Mouse (Mus musculus): ENCODE measurements around the gene Tdpoz2. TPM values are rescaled to one million over a fixed set of nuclear protein-coding genes. Genes with fewer than 3 reads are reported as not detected.
"Not testable (repeated sequence)": the region's sequence is repeated elsewhere in the genome, so short reads cannot be mapped to it uniquely, and the experiment has no call there.

Tdpoz2 gene
- not detected for polyA plus RNA-seq (2012; fragmentation: generic; extraction: Trizol)
- long read RNA-seq, experiment 1 = 0 reads
- long read RNA-seq, experiment 2 = 0 reads

DNA sequence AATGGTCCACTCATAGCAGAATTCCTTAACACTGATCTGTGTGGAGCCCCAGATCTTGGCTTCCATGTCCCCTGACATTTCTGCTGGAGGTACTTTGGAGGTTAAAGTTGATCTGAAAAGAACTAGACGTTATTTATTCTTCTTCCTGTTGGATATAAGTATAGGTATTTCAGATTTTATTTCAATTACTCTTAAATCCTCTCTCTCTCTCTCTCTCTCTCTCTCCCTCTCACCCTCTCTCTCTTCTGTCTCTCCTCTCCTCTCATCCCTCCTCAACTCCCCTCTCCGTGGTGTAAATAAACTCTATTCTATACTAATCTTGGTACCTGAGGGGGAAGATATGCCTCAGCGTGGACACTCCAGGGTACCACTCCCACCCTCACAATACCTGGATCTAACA lies at the start of gene Tdpoz2:
Gene Tdpoz2, minus strand, starts transcription at position 101 of the 400 bp plus-strand sequence.
- Histone ChIP-seq H3K4me3 (ENCODE audit: insufficient read depth, poor library complexity, severe bottlenecking) (no peak within 1 kb of the TSS), H3K79me3 (ENCODE audit: low read depth) (no peaks in the 10 kb centered on the region), H3K79me2 (ENCODE audit: control insufficient read depth, insufficient read depth) (no peaks in the 10 kb centered on the region), H3K27me3 (ENCODE audit: control insufficient read depth, insufficient read depth, insufficient read length) (no peaks in the 10 kb centered on the region), H3K36me3 (ENCODE audit: control insufficient read depth, insufficient read depth) (no peaks in the 10 kb centered on the region), H3ac (ENCODE audit: control insufficient read depth, insufficient read length, low read depth) (no peak within 1 kb of the TSS)
- TF ChIP-seq FOSL1 (IDR thresholded peaks at IDR 0.05; ENCODE audit: insufficient read depth, low read length, poor library complexity, severe bottlenecking) (no peak), CEBPB (IDR thresholded peaks at IDR 0.05; ENCODE audit: low read depth) (no peak), CTCF (IDR thresholded peaks at IDR 0.05; ENCODE audit: control insufficient read depth, insufficient read depth, insufficient read length) (no peak), USF1 (IDR thresholded peaks at IDR 0.05; ENCODE audit: low read depth) (no peak), MAX (IDR thresholded peaks at IDR 0.05) (no peak), MYOG (IDR thresholded peaks at IDR 0.05; ENCODE audit: control insufficient read depth, extremely low read depth, insufficient read length) (no peak), MYOD1 (IDR thresholded peaks at IDR 0.05; ENCODE audit: control insufficient read depth, insufficient read length, low read depth) (no peak)

DNA sequence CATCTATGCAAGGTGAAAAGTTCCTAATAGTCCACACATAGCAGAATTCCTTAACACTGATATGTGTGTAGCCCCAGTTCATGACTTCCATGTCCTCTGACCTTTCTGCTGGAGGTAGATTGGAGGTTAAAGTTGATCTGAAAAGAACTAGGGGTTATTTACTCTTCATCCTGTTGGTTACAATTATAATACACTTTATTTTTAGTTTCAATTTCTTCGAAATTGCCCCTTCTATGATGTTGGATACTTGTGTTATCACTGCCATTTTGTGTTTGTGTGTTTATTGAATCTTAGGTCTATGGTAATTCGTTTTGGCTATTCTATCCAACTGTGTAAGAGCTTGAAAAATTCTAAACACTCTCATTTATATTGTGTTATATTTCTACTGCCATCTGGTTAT lies 40.5 kb upstream of the Tdpoz2 start, which contains the start of gene Gm37596:
Gene Gm37596, minus strand, starts transcription at position 101 of the 400 bp plus-strand sequence.
- H3ac ChIP-seq (ENCODE audit: control insufficient read depth, insufficient read length, low read depth); H3K36me3 ChIP-seq (ENCODE audit: control insufficient read depth, insufficient read depth): not testable (repeated sequence)

DNA sequence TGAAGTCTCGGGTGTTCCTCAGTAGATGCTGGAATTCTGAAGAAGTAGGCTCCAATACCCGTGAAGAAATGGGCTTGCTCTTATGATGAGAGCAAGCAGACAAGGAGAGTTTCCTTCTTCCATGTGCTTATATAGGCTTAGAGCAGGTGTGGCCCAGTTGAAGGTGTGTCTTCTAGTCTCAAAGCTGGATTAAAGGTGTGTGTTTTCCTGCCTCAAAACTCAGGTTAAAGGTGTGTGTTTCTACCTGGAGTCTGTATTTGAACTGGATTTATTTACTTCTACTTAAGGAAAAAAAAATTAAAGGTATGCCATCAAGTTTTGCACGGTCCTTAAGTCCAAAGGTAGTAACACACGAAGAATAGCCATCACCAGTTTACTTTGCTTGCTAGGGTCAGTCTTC lies 23.7 kb upstream of the Tdpoz2 start, which contains the start of gene Tdpoz1:
Gene Tdpoz1, minus strand, starts transcription at position 101 of the 400 bp plus-strand sequence.
- not testable (repeated sequence) for H3K79me3 ChIP-seq (ENCODE audit: low read depth); H3K4me3 ChIP-seq (ENCODE audit: insufficient read depth, poor library complexity, severe bottlenecking); H3K36me3 ChIP-seq (ENCODE audit: control insufficient read depth, insufficient read depth); H3ac ChIP-seq (ENCODE audit: control insufficient read depth, insufficient read length, low read depth); H3K79me2 ChIP-seq (ENCODE audit: control insufficient read depth, insufficient read depth); H3K27me3 ChIP-seq (ENCODE audit: control insufficient read depth, insufficient read depth, insufficient read length)

More for the DNA sequence above, 40.5 kb upstream of the Tdpoz2 start, which contains the start of gene Gm37596:
- H3K27me3 ChIP-seq (ENCODE audit: control insufficient read depth, insufficient read depth, insufficient read length); H3K79me2 ChIP-seq (ENCODE audit: control insufficient read depth, insufficient read depth); H3K79me3 ChIP-seq (ENCODE audit: low read depth); H3K4me3 ChIP-seq (ENCODE audit: insufficient read depth, poor library complexity, severe bottlenecking): not testable (repeated sequence)

DNA sequence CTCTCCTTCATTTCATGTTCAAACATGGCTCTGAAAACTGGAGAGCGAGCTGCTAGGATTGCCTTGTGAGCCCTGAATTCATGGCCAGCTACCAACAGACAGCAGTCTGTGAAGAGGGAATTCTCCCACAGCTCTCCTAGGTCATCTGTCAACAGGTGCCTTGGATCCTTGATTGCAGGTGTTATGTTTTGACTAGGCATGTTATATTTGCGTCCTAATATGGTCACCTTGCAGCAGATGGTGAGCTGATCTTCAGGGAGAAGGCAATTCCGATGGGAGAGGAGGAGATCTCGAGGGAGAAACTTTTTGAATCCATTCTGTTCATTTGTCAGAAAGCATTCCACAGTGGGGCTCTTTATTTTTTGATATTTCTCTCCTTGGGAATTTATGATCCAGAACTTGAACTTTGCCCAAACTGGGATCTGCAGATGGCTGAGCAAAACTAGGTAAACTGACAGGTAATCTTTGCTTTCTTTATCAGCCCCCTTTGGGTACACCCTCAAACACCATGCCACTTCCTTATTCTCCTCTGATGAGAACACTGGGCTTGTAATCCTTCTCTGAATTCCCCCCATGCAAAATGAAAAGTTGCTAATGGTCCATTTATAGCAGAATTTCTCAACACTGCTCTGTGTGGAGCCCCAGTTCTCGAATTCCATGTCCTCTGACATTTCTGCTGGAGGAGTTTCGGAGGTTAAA lies 18.5 kb upstream of the Tdpoz2 start:
- H3K79me3 ChIP-seq (ENCODE audit: low read depth); H3K4me3 ChIP-seq (ENCODE audit: insufficient read depth, poor library complexity, severe bottlenecking); H3K79me2 ChIP-seq (ENCODE audit: control insufficient read depth, insufficient read depth); H3K27me3 ChIP-seq (ENCODE audit: control insufficient read depth, insufficient read depth, insufficient read length); H3ac ChIP-seq (ENCODE audit: control insufficient read depth, insufficient read length, low read depth); H3K36me3 ChIP-seq (ENCODE audit: control insufficient read depth, insufficient read depth): not testable (repeated sequence)

DNA sequence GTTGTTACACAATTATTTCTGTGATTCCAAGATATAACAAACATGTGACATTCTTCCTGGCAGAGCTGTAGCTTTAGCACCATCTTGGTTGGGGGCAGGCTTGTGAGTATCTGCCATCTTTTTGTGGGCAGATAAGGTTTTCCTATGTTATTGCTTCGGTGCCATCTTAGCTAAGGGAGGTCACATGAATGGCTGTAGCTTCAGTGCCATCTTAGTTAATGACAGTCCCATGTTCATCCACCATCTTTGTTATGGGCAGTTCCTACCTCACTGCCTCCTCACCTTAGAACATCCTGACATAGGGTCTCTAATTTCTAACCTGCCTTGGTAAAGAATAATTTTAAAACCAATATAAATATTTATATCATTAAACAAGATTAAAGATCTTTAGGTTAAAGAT lies 1.8 kb upstream of the Tdpoz2 start:
- Histone ChIP-seq H3ac (ENCODE audit: control insufficient read depth, insufficient read length, low read depth) (no peak overlapping the region), H3K36me3 (ENCODE audit: control insufficient read depth, insufficient read depth) (no peaks in the 10 kb centered on the region), H3K79me3 (ENCODE audit: low read depth) (no peaks in the 10 kb centered on the region), H3K4me3 (ENCODE audit: insufficient read depth, poor library complexity, severe bottlenecking) (no peak overlapping the region), H3K27me3 (ENCODE audit: control insufficient read depth, insufficient read depth, insufficient read length) (no peaks in the 10 kb centered on the region), H3K79me2 (ENCODE audit: control insufficient read depth, insufficient read depth) (no peaks in the 10 kb centered on the region)
- no peak for TF ChIP-seq MYOD1 (IDR thresholded peaks at IDR 0.05; ENCODE audit: control insufficient read depth, insufficient read length, low read depth)
- no peak for TF ChIP-seq MYOG (IDR thresholded peaks at IDR 0.05; ENCODE audit: control insufficient read depth, extremely low read depth, insufficient read length)
- TF ChIP-seq FOSL1 (IDR thresholded peaks at IDR 0.05; ENCODE audit: insufficient read depth, low read length, poor library complexity, severe bottlenecking) = no peak
- no peak for TF ChIP-seq CTCF (IDR thresholded peaks at IDR 0.05; ENCODE audit: control insufficient read depth, insufficient read depth, insufficient read length)
- no peak for TF ChIP-seq USF1 (IDR thresholded peaks at IDR 0.05; ENCODE audit: low read depth)
- no peak for TF ChIP-seq CEBPB (IDR thresholded peaks at IDR 0.05; ENCODE audit: low read depth)
- no peak for TF ChIP-seq MAX (IDR thresholded peaks at IDR 0.05)

DNA sequence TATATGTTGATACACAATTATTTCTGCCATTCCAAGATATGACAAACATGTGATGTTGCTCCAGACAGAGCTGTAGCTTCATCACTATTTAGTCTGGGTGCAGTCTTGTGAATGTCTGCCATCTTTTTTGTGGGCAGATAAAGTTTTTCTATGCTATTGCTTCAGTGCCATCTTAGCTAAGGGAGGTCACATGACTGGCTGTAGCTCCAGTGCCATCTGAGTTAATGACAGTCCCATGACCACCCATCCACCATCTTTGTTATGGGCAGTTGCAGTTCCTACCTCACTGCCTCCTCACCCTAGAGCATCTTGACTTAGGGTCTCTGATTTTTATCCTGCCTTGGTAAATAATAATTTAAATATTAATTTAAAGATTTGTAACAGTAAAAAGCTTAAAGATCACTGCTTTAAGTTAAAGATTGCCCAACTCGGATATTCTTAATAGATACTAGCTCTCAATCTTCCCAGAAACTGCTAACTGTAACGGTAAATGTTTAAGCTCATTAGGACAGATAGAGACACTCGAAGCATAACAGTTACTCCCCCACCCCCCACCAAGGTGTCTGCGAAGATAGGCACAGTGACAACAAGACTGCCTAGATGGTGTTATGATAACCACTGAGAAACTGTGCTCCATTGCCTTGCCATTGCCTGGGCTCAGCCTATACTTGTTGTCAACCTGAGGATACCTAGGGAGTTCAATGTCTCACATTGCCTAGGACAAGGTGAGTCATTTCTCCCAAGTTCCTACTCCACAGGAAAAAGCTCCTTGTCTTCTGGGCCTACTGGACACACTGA lies 21.4 kb downstream of the Tdpoz2 start:
- H3K79me3 ChIP-seq (ENCODE audit: low read depth); H3K27me3 ChIP-seq (ENCODE audit: control insufficient read depth, insufficient read depth, insufficient read length); H3K4me3 ChIP-seq (ENCODE audit: insufficient read depth, poor library complexity, severe bottlenecking); H3ac ChIP-seq (ENCODE audit: control insufficient read depth, insufficient read length, low read depth); H3K79me2 ChIP-seq (ENCODE audit: control insufficient read depth, insufficient read depth); H3K36me3 ChIP-seq (ENCODE audit: control insufficient read depth, insufficient read depth): not testable (repeated sequence)
